Mouse (Mus musculus): Measurements from ENCODE around the gene Cd247. TPM values are rescaled to one million over a fixed set of nuclear protein-coding genes. Genes with fewer than 3 reads are reported as not detected.
A peak's percentile ranks its signal among the peaks of the same experiment; 100 is the strongest.

Gene Cd247
- polyA plus RNA-seq, 1 experiment from 2014 or later: 1.7 TPM

GRCm38 (mm10) chr1:165864864-165865795, 76.6 kb downstream of the Cd247 start:
- Histone ChIP-seq H3K27me3 (replicated peaks; ENCODE audit: low read depth, poor library complexity, severe bottlenecking) (no peaks in the 10 kb centered on the region), H3K27ac (replicated peaks) (peak overlapping the region; percentile 41; the same call in 1 of the 2 replicates), H3K4me1 (peaks cover 27% of the 10 kb centered on the region), H3K9me3 (no peaks in the 10 kb centered on the region), H3K36me3 (replicated peaks) (peaks cover 30% of the 10 kb centered on the region), H3K4me3 (no peak overlapping the region)
- no peak for DNase-seq (ENCODE audit: low spot score)
- WGBS: 49% methylated on average over 14 of the region's 14 CpGs

GRCm38 (mm10) chr1:165866630-165867280, 78.3 kb downstream of the Cd247 start:
- WGBS: 82% methylated on average over 5 of the region's 5 CpGs
- Histone ChIP-seq H3K27ac (replicated peaks) (no peak overlapping the region), H3K27me3 (replicated peaks; ENCODE audit: low read depth, poor library complexity, severe bottlenecking) (no peaks in the 10 kb centered on the region), H3K4me3 (no peak overlapping the region), H3K9me3 (no peaks in the 10 kb centered on the region), H3K36me3 (replicated peaks) (peaks cover 30% of the 10 kb centered on the region), H3K4me1 (peaks cover 11% of the 10 kb centered on the region)
- DNase-seq (ENCODE audit: low spot score): no peak

GRCm38 (mm10) chr1:165868659-165869058, 80.2 kb downstream of the Cd247 start:
- 89% methylated on average over 8 of the region's 8 CpGs for WGBS
- peaks cover 21% of the 10 kb centered on the region for H3K4me1 ChIP-seq
- peaks cover 30% of the 10 kb centered on the region for H3K36me3 ChIP-seq (replicated peaks)
- no peaks in the 10 kb centered on the region for H3K27me3 ChIP-seq (replicated peaks; ENCODE audit: low read depth, poor library complexity, severe bottlenecking)
- H3K9me3 ChIP-seq: no peaks in the 10 kb centered on the region
- DNase-seq (ENCODE audit: low spot score): no peak
- no peak overlapping the region for H3K27ac ChIP-seq (replicated peaks)
- H3K4me3 ChIP-seq: no peak overlapping the region

GRCm38 (mm10) chr1:165874645-165875044, 86.2 kb downstream of the Cd247 start:
- WGBS: 47% methylated on average over 8 of the region's 8 CpGs
- Histone ChIP-seq H3K9me3 (no peaks in the 10 kb centered on the region), H3K4me1 (peaks cover 21% of the 10 kb centered on the region), H3K4me3 (no peak overlapping the region), H3K27me3 (replicated peaks; ENCODE audit: low read depth, poor library complexity, severe bottlenecking) (no peaks in the 10 kb centered on the region), H3K36me3 (replicated peaks) (peaks cover 49% of the 10 kb centered on the region), H3K27ac (replicated peaks) (no peak overlapping the region)
- DNase-seq (ENCODE audit: low spot score): no peak

- no peak for DNase-seq (ENCODE audit: low spot score)
- H3K36me3 ChIP-seq (replicated peaks): peaks cover 52% of the 10 kb centered on the region
- no peak overlapping the region for H3K4me3 ChIP-seq
- H3K4me1 ChIP-seq: peaks cover 21% of the 10 kb centered on the region
- no peak overlapping the region for H3K27ac ChIP-seq (replicated peaks)
- 91% methylated on average over 6 of the region's 6 CpGs for WGBS
- no peaks in the 10 kb centered on the region for H3K27me3 ChIP-seq (replicated peaks; ENCODE audit: low read depth, poor library complexity, severe bottlenecking)
- no peaks in the 10 kb centered on the region for H3K9me3 ChIP-seq
Measured at GRCm38 (mm10) chr1:165875520-165876284, 87.2 kb downstream of the Cd247 start.

GRCm38 (mm10) chr1:165878751-165879150, 90.3 kb downstream of the Cd247 start:
- Histone ChIP-seq H3K4me1 (peaks cover 10% of the 10 kb centered on the region), H3K36me3 (replicated peaks) (peaks cover 56% of the 10 kb centered on the region), H3K9me3 (no peaks in the 10 kb centered on the region), H3K4me3 (no peak overlapping the region), H3K27me3 (replicated peaks; ENCODE audit: low read depth, poor library complexity, severe bottlenecking) (no peaks in the 10 kb centered on the region), H3K27ac (replicated peaks) (no peak overlapping the region)
- 98% methylated on average over 2 of the region's 2 CpGs for WGBS
- no peak for DNase-seq (ENCODE audit: low spot score)

GRCm38 (mm10) chr1:165882146-165882900, 93.8 kb downstream of the Cd247 start:
- H3K4me1 ChIP-seq: no peaks in the 10 kb centered on the region
- H3K36me3 ChIP-seq (replicated peaks): peaks cover 51% of the 10 kb centered on the region
- H3K4me3 ChIP-seq: no peak overlapping the region
- DNase-seq (ENCODE audit: low spot score): no peak
- H3K27me3 ChIP-seq (replicated peaks; ENCODE audit: low read depth, poor library complexity, severe bottlenecking): no peaks in the 10 kb centered on the region
- 74% methylated on average over 8 of the region's 8 CpGs for WGBS
- H3K27ac ChIP-seq (replicated peaks): no peak overlapping the region
- H3K9me3 ChIP-seq: no peaks in the 10 kb centered on the region

GRCm38 (mm10) chr1:165891686-165892085, 103.2 kb downstream of the Cd247 start:
- Histone ChIP-seq H3K27me3 (replicated peaks; ENCODE audit: low read depth, poor library complexity, severe bottlenecking) (no peaks in the 10 kb centered on the region), H3K4me1 (no peaks in the 10 kb centered on the region), H3K9me3 (no peaks in the 10 kb centered on the region), H3K36me3 (replicated peaks) (peaks cover 81% of the 10 kb centered on the region), H3K27ac (replicated peaks) (no peak overlapping the region), H3K4me3 (no peak overlapping the region)
- 81% methylated on average over 2 of the region's 2 CpGs for WGBS
- DNase-seq (ENCODE audit: low spot score): no peak

GRCm38 (mm10) chr1:165903596-165903995, 115.1 kb downstream of the Cd247 start:
- Histone ChIP-seq H3K27me3 (replicated peaks; ENCODE audit: low read depth, poor library complexity, severe bottlenecking) (no peaks in the 10 kb centered on the region), H3K4me1 (no peaks in the 10 kb centered on the region), H3K27ac (replicated peaks) (no peak overlapping the region), H3K9me3 (no peaks in the 10 kb centered on the region), H3K4me3 (no peak overlapping the region), H3K36me3 (replicated peaks) (peaks cover 58% of the 10 kb centered on the region)
- WGBS: 63% methylated on average over 1 of the region's 1 CpGs
- DNase-seq (ENCODE audit: low spot score): no peak

GRCm38 (mm10) chr1:165908153-165908552, 119.7 kb downstream of the Cd247 start:
- H3K36me3 ChIP-seq (replicated peaks): peaks cover 57% of the 10 kb centered on the region
- no peak for DNase-seq (ENCODE audit: low spot score)
- no peaks in the 10 kb centered on the region for H3K4me1 ChIP-seq
- WGBS: 92% methylated on average over 2 of the region's 2 CpGs
- no peak overlapping the region for H3K27ac ChIP-seq (replicated peaks)
- H3K27me3 ChIP-seq (replicated peaks; ENCODE audit: low read depth, poor library complexity, severe bottlenecking): no peaks in the 10 kb centered on the region
- no peaks in the 10 kb centered on the region for H3K9me3 ChIP-seq
- no peak overlapping the region for H3K4me3 ChIP-seq

- peaks cover 54% of the 10 kb centered on the region for H3K36me3 ChIP-seq (replicated peaks)
- WGBS: 77% methylated on average over 3 of the region's 3 CpGs
- H3K9me3 ChIP-seq: no peaks in the 10 kb centered on the region
- no peaks in the 10 kb centered on the region for H3K4me1 ChIP-seq
- no peak for DNase-seq (ENCODE audit: low spot score)
- H3K27ac ChIP-seq (replicated peaks): no peak overlapping the region
- H3K4me3 ChIP-seq: no peak overlapping the region
- H3K27me3 ChIP-seq (replicated peaks; ENCODE audit: low read depth, poor library complexity, severe bottlenecking): no peaks in the 10 kb centered on the region
Measured at GRCm38 (mm10) chr1:165908806-165909205, 120.3 kb downstream of the Cd247 start.

GRCm38 (mm10) chr1:165909471-165909870, 121.0 kb downstream of the Cd247 start:
- H3K9me3 ChIP-seq: no peaks in the 10 kb centered on the region
- H3K4me1 ChIP-seq: no peaks in the 10 kb centered on the region
- no peak for DNase-seq (ENCODE audit: low spot score)
- no peak overlapping the region for H3K4me3 ChIP-seq
- no peaks in the 10 kb centered on the region for H3K27me3 ChIP-seq (replicated peaks; ENCODE audit: low read depth, poor library complexity, severe bottlenecking)
- peaks cover 53% of the 10 kb centered on the region for H3K36me3 ChIP-seq (replicated peaks)
- WGBS: 90% methylated on average over 3 of the region's 3 CpGs
- no peak overlapping the region for H3K27ac ChIP-seq (replicated peaks)

All from embryonic facial prominence, embryonic 10.5 days (tissue).